Mouse (Mus musculus) heart, adult 2 months (tissue): ENCODE measurements at regions not wholly inside any gene's neighbourhood (a gene's known extent, or its start where the extent isn't known, plus 50 kb on each side); places are given as distances from the start of the nearest gene placed in this dataset.

Experiments
- DNase-seq, 2 experiments: peaks; one replicate each; pipeline ENCODE4 v3.0.0; 2021
- H3K27ac ChIP-seq: fragments of 200-600 bp; 2 replicates; pipeline ENCODE4 v1.8.1; 2022
- H3K27me3 ChIP-seq: fragments of 200-500 bp; 2 replicates; pipeline ENCODE4 v1.6.1; 2012; ENCODE audit warnings: mild to moderate bottlenecking, low read length, inconsistent platforms, mixed read lengths; ENCODE audit not compliant: control insufficient read depth, insufficient read depth
- H3K36me3 ChIP-seq: fragments of 200-500 bp; 2 replicates; pipeline ENCODE4 v1.6.1; 2012; ENCODE audit warnings: low read length, inconsistent platforms; ENCODE audit not compliant: control insufficient read depth, insufficient read depth
- H3K4me1 ChIP-seq: fragments of 200-500 bp; 2 replicates; pipeline ENCODE4 v1.6.1; 2011; ENCODE audit warnings: low read length; ENCODE audit not compliant: control insufficient read depth, insufficient read depth
- H3K4me3 ChIP-seq: fragments of 200-600 bp; 2 replicates; pipeline ENCODE4 v1.8.1; 2022
- H3K79me2 ChIP-seq: fragments of 200-500 bp; replicated peaks from 2 replicates; pipeline ENCODE4 v1.6.1; 2012; ENCODE audit warnings: mild to moderate bottlenecking, inconsistent platforms, low read length, moderate library complexity, mixed read lengths; ENCODE audit not compliant: control insufficient read depth, insufficient read depth
- H3K9ac ChIP-seq: fragments of 200-500 bp; 2 replicates; pipeline ENCODE4 v1.6.1; 2012; ENCODE audit warnings: low read depth, mild to moderate bottlenecking, control low read depth, inconsistent platforms, low read length, mixed read lengths
- CTCF ChIP-seq: fragments of 200-600 bp; IDR thresholded peaks from 2 replicates; pipeline ENCODE4 v1.8.1; 2022; ENCODE audit warnings: antibody characterized with exemption, mild to moderate bottlenecking, moderate library complexity
- EP300 ChIP-seq: fragments of 200-500 bp; IDR thresholded peaks from 2 replicates; pipeline ENCODE4 v1.6.1; 2011; ENCODE audit warnings: low read depth, low read length, control low read depth; ENCODE audit not compliant: insufficient read depth
- POLR2A ChIP-seq: fragments of 200-500 bp; IDR thresholded peaks from 2 replicates; pipeline ENCODE4 v1.6.1; 2011; ENCODE audit warnings: mild to moderate bottlenecking, low read depth, low read length, control low read depth; ENCODE audit not compliant: insufficient read depth
- WGBS: fragments of 180-500 bp; shearing (Covaris S2); methylation state at CpG from one replicate; pipeline ENCODE4 v1.1.7; 2018; 5-methylcytosine and 5-hydroxymethylcytosine counted together
- intact Hi-C: fragments of 180-260 bp; cut with DNase I; formaldehyde crosslinking; loops from one replicate; pipeline ENCODE4 v1.15.1; 2025

DNA sequence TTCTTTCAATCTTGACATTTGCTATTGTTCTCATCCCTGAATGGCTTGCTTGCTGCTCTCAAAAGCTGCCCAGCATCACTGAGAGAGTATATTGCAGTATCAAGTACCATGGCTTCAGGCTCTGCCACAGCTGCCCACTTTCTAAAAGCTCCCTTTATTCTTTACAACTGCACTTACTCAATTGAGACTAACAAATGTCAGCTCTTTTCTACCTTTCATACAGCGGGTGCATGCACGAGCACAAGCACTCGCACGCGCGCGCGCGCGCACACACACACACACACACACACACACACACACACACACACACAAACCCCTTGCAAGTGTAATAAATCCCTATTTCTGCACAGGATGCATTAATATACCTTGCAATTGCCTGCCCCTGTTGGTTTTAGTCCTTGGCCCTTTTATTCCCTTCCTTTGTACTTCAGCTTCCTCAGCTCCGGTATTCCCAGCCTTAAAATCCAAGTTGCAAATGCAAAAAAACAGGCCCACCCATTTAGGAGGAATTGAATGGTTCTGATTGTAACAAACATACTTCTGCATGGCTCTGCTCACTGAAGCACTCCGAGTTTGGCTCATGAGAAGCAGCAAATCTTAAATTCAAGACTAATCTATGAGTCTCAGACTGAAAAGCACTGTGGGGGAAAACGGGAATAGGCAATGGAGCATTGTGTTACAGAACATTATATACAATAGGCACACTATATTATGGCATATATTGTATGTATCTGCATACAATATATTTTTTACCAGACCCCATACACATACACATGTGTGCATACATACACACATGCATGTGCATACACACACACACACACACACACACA is 447.7 kb upstream of the Btbd3 start:
- no peak overlapping the region for H3K4me3 ChIP-seq
- no peak overlapping the region for H3K9ac ChIP-seq
- H3K36me3 ChIP-seq = no peaks in the 10 kb centered on the region
- intact Hi-C loops = no loop called here
- H3K27ac ChIP-seq = no peak overlapping the region
- DNase-seq = no peak
- H3K4me1 ChIP-seq = no peaks in the 10 kb centered on the region
- H3K27me3 ChIP-seq = no peaks in the 10 kb centered on the region
- no peak for TF ChIP-seq POLR2A
- TF ChIP-seq EP300 = no peak
- no peak for TF ChIP-seq CTCF
- no peaks in the 10 kb centered on the region for H3K79me2 ChIP-seq
- WGBS = 88% methylated on average over 13 of the region's 13 CpGs

- Histone ChIP-seq H3K4me1 (no peaks in the 10 kb centered on the region), H3K9ac (no peak overlapping the region), H3K79me2 (no peaks in the 10 kb centered on the region), H3K27me3 (no peaks in the 10 kb centered on the region), H3K4me3 (no peak overlapping the region), H3K27ac (no peak overlapping the region), H3K36me3 (no peaks in the 10 kb centered on the region)
- WGBS = 78% methylated on average over 5 of the region's 5 CpGs
- no peak for DNase-seq
- TF ChIP-seq POLR2A (no peak), CTCF (no peak), EP300 (no peak)
- intact Hi-C loops = no loop called here
Measured at GRCm38 (mm10) chr2:137807594-137808295, 448.6 kb upstream of the Btbd3 start.

- Histone ChIP-seq H3K27me3 (no peaks in the 10 kb centered on the region), H3K9ac (no peak overlapping the region), H3K36me3 (no peaks in the 10 kb centered on the region), H3K4me3 (no peak overlapping the region), H3K79me2 (no peaks in the 10 kb centered on the region), H3K27ac (no peak overlapping the region), H3K4me1 (no peaks in the 10 kb centered on the region)
- intact Hi-C loops = no loop called here
- 36% methylated on average over 2 of the region's 2 CpGs for WGBS
- no peak for TF ChIP-seq EP300
- TF ChIP-seq POLR2A = no peak
- no peak for TF ChIP-seq CTCF
- DNase-seq = no peak
Measured at GRCm38 (mm10) chr2:137794841-137795240, 461.5 kb upstream of the Btbd3 start.

DNA sequence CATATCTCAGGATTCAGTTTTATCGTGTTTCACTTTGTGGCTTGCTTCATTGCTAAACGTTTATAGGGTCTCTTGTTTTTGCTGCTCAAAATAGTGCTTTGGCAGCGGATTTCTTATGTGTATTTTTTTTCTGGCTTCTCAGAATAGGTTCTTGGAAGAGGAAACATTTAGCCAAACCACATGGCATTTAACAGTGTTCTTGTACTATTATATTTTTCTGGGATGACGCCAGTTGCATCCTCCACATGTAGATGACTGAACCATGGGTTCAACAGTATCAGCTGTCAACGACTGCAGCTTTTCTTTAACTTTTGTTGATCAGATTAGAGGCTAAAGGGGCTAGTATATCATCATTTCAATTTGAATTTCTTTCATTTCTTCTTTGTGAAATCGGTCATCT is 472.3 kb upstream of the Btbd3 start:
- WGBS = 64% methylated on average over 6 of the region's 6 CpGs
- no peaks in the 10 kb centered on the region for H3K36me3 ChIP-seq
- no peak overlapping the region for H3K9ac ChIP-seq
- intact Hi-C loops = no loop called here
- DNase-seq = no peak
- no peak overlapping the region for H3K4me3 ChIP-seq
- H3K79me2 ChIP-seq = no peaks in the 10 kb centered on the region
- no peaks in the 10 kb centered on the region for H3K27me3 ChIP-seq
- H3K27ac ChIP-seq = no peak overlapping the region
- TF ChIP-seq CTCF (no peak), POLR2A (no peak), EP300 (no peak)
- no peaks in the 10 kb centered on the region for H3K4me1 ChIP-seq

DNA sequence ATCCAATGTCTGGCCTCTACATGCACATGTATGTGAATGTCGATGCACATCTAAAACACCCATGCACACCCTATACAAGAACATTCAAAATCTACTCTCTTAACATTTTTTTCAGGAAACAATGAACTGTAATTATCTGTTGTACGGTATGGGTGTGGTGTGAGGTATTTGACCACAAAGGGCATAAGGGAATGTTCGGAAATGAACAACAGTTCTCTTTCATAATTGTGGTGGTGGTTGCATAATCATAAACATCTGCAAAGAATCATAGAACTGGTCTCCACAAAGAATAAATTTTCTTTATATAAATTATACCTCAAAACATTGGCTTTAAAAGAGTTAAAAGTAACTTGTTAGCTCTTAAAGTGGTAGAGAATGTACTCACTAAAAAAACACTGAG is 478.9 kb upstream of the Btbd3 start:
- no peaks in the 10 kb centered on the region for H3K36me3 ChIP-seq
- no peak for DNase-seq
- H3K27me3 ChIP-seq = no peaks in the 10 kb centered on the region
- H3K4me3 ChIP-seq = no peak overlapping the region
- WGBS = 88% methylated on average over 3 of the region's 3 CpGs
- intact Hi-C loops = no loop called here
- no peaks in the 10 kb centered on the region for H3K4me1 ChIP-seq
- H3K27ac ChIP-seq = no peak overlapping the region
- TF ChIP-seq POLR2A (no peak), EP300 (no peak), CTCF (no peak)
- no peak overlapping the region for H3K9ac ChIP-seq
- H3K79me2 ChIP-seq = no peaks in the 10 kb centered on the region

DNA sequence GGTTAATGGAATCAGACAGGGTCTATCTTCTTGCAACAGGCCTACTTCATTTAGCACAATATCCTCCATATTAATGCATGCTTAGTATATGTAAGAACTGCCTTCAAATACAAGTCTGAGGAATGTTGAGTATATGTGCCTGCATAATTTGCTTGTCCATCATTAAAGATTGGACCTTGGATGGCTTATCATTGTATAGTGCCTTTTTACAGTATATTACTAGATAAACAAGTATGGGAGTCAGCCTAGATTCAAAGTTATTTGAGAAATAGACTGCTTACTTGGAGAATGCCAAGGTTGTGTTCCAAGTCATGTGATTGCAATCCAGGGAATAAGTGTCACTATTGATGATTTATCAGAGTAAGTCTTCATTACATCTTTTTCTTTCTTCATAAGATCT is 491.6 kb upstream of the Btbd3 start:
- Histone ChIP-seq H3K36me3 (no peaks in the 10 kb centered on the region), H3K27me3 (no peaks in the 10 kb centered on the region), H3K27ac (no peak overlapping the region), H3K4me3 (no peak overlapping the region), H3K4me1 (no peaks in the 10 kb centered on the region), H3K79me2 (no peaks in the 10 kb centered on the region), H3K9ac (no peak overlapping the region)
- intact Hi-C loops = no loop called here
- no peak for TF ChIP-seq POLR2A
- TF ChIP-seq CTCF = no peak
- TF ChIP-seq EP300 = no peak
- no peak for DNase-seq
